Mouse (Mus musculus): Measurements from ENCODE around the gene Borcs6.

The Borcs6 gene

GRCm38 (mm10) chr11:69071262-69071661 is 11.7 kb downstream of the Borcs6 start:
- no peak for DNase-seq

GRCm38 (mm10) chr11:69072234-69072633 is 12.7 kb downstream of the Borcs6 start:
- DNase-seq, result no peak

- no peak for DNase-seq
Measured at GRCm38 (mm10) chr11:69072666-69073064, 13.1 kb downstream of the Borcs6 start.

GRCm38 (mm10) chr11:69073065-69073888 is 13.8 kb downstream of the Borcs6 start:
- DNase-seq, result peak; percentile 91

GRCm38 (mm10) chr11:69073951-69074775 is 14.6 kb downstream of the Borcs6 start:
- DNase-seq, result no peak

- no peak for DNase-seq
Measured at GRCm38 (mm10) chr11:69074776-69075069, 15.2 kb downstream of the Borcs6 start.

GRCm38 (mm10) chr11:69075764-69076479 is 16.4 kb downstream of the Borcs6 start:
- no peak for DNase-seq

GRCm38 (mm10) chr11:69076572-69076971 is 17.1 kb downstream of the Borcs6 start:
- DNase-seq, result no peak

GRCm38 (mm10) chr11:69077316-69077715 is 17.8 kb downstream of the Borcs6 start:
- DNase-seq, result no peak

GRCm38 (mm10) chr11:69078041-69078440 is 18.5 kb downstream of the Borcs6 start:
- no peak for DNase-seq

GRCm38 (mm10) chr11:69078805-69079438 is 19.4 kb downstream of the Borcs6 start:
- DNase-seq, result no peak

- no peak for DNase-seq
Measured at GRCm38 (mm10) chr11:69080102-69080854, 20.8 kb downstream of the Borcs6 start.

GRCm38 (mm10) chr11:69080855-69081222 is 21.3 kb downstream of the Borcs6 start:
- DNase-seq, result no peak

GRCm38 (mm10) chr11:69081613-69082012 is 22.1 kb downstream of the Borcs6 start:
- no peak for DNase-seq

GRCm38 (mm10) chr11:69085608-69086007 is 26.1 kb downstream of the Borcs6 start:
- DNase-seq, result no peak

GRCm38 (mm10) chr11:69086390-69086789 is 26.9 kb downstream of the Borcs6 start:
- no peak for DNase-seq

- peak; percentile 33 for DNase-seq
Measured at GRCm38 (mm10) chr11:69087082-69087481, 27.6 kb downstream of the Borcs6 start.

- DNase-seq, result no peak
Measured at GRCm38 (mm10) chr11:69087597-69087996, 28.1 kb downstream of the Borcs6 start.

GRCm38 (mm10) chr11:69088103-69088855 is 28.8 kb downstream of the Borcs6 start, which contains the start of gene Vamp2:
Gene Vamp2, plus strand, starts transcription at chr11:69088490.
- peak; percentile 94 for DNase-seq

GRCm38 (mm10) chr11:69088856-69089615 is 29.5 kb downstream of the Borcs6 start:
- DNase-seq, result no peak

Data from kidney, postnatal 14 days (tissue).